Mouse (Mus musculus) adrenal gland, postnatal 4 days (tissue): ENCODE measurements around the gene Cwc25. TPM values are rescaled to one million over a fixed set of nuclear protein-coding genes. Genes with fewer than 3 reads are reported as not detected.

ENCODE experiments used
- DNase-seq, 2 experiments: peaks; one replicate each; pipeline ENCODE4 v3.0.0; 2021 to 2022; ENCODE audit warnings: low spot score in 2 of 2, mixed read lengths in 2 of 2
- total RNA-seq, 2 experiments: library from RNA; stranded (reverse); gene quantifications; 2 replicates each; pipeline ENCODE4 v1.2.3; 2021

Cwc25 gene
- total RNA-seq, 2 experiments from 2014 or later = 23.0 to 24.5 TPM

- no peak for DNase-seq
Observed at GRCm38 (mm10) chr11:97776497-97777128, 10.3 kb upstream of the Cwc25 start.

- no peak for DNase-seq
Observed at GRCm38 (mm10) chr11:97775808-97776496, 9.6 kb upstream of the Cwc25 start, which contains the start of gene 1700001P01Rik. Gene 1700001P01Rik, minus strand, starts transcription at chr11:97775918.

GRCm38 (mm10) chr11:97775186-97775585 lies 8.8 kb upstream of the Cwc25 start:
- DNase-seq = no peak

- DNase-seq = no peak
Observed at GRCm38 (mm10) chr11:97771410-97771809, 5.1 kb upstream of the Cwc25 start.

- DNase-seq = no peak
Observed at GRCm38 (mm10) chr11:97769704-97770103, 3.3 kb upstream of the Cwc25 start.

GRCm38 (mm10) chr11:97761638-97762037 lies 4.7 kb downstream of the Cwc25 start:
- DNase-seq = no peak

GRCm38 (mm10) chr11:97758942-97759341 lies 7.4 kb downstream of the Cwc25 start:
- DNase-seq = no peak

- no peak for DNase-seq
Observed at GRCm38 (mm10) chr11:97758125-97758524, 8.2 kb downstream of the Cwc25 start.

- DNase-seq = no peak
Observed at GRCm38 (mm10) chr11:97753277-97753676, 13.1 kb downstream of the Cwc25 start.

GRCm38 (mm10) chr11:97748496-97748895 lies 17.9 kb downstream of the Cwc25 start:
- no peak for DNase-seq

- DNase-seq = no peak
Observed at GRCm38 (mm10) chr11:97747773-97748172, 18.6 kb downstream of the Cwc25 start.

GRCm38 (mm10) chr11:97745331-97745721 lies 21.0 kb downstream of the Cwc25 start:
- DNase-seq = no peak

GRCm38 (mm10) chr11:97744718-97745330 lies 21.5 kb downstream of the Cwc25 start:
- DNase-seq = peak; percentile 97 to 99

GRCm38 (mm10) chr11:97744063-97744717 lies 22.2 kb downstream of the Cwc25 start, which contains the start of gene Pip4k2b:
Gene Pip4k2b, minus strand, starts transcription at chr11:97744704.
- peak in 1 of 2 experiments; percentile 21 for DNase-seq

- DNase-seq = no peak
Observed at GRCm38 (mm10) chr11:97743423-97743822, 22.9 kb downstream of the Cwc25 start.

- DNase-seq = no peak
Observed at GRCm38 (mm10) chr11:97742591-97742990, 23.8 kb downstream of the Cwc25 start.

GRCm38 (mm10) chr11:97742157-97742556 lies 24.2 kb downstream of the Cwc25 start:
- no peak for DNase-seq

GRCm38 (mm10) chr11:97740190-97740589 lies 26.2 kb downstream of the Cwc25 start:
- no peak for DNase-seq

- no peak for DNase-seq
Observed at GRCm38 (mm10) chr11:97739155-97739554, 27.2 kb downstream of the Cwc25 start.

- no peak for DNase-seq
Observed at GRCm38 (mm10) chr11:97738703-97739102, 27.7 kb downstream of the Cwc25 start.

- no peak for DNase-seq
Observed at GRCm38 (mm10) chr11:97737600-97737999, 28.8 kb downstream of the Cwc25 start.

- DNase-seq = no peak
Observed at GRCm38 (mm10) chr11:97736645-97737044, 29.7 kb downstream of the Cwc25 start.
